Mouse (Mus musculus): Measurements from ENCODE around the gene Gfer. TPM values are rescaled to one million over a fixed set of nuclear protein-coding genes. Genes with fewer than 3 reads are reported as not detected.

The Gfer gene
- total and polyA plus RNA-seq, 3 experiments, result 15.7 to 149 (median 34.1) TPM

DNA sequence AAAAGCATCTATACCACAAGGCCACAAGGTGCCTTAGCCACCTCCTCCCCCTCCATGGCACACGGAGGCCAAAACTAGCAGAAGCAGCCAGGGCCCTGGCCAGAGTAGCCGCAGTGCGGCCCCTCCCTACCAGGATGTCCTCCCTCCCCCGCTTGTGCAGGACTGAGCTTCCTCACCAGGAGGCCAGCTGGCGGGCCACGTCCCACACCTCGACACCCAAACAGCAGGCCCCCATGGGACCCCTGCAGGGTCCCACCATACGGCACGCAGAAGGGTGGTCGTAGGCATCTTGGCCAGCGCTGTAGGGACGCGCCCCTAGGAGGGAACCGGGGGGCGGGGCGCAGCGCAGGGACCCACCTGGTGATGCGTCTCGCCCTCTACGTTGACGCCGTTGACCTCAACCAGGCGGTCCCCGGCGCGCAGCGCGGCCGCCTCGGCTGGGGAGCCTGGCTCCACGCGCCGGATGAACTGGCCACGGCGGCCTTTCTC lies 46.3 kb downstream of the Gfer start:
- ATAC-seq (ENCODE audit: extremely low read depth, insufficient number of reproducible peaks, low FRiP score, poor library complexity, severe bottlenecking) (no peak), DNase-seq (ENCODE audit: low spot score) (no peak)
- peaks cover 86% of the 10 kb centered on the region for H3K27me3 ChIP-seq (ENCODE audit: insufficient read depth, low read length)

DNA sequence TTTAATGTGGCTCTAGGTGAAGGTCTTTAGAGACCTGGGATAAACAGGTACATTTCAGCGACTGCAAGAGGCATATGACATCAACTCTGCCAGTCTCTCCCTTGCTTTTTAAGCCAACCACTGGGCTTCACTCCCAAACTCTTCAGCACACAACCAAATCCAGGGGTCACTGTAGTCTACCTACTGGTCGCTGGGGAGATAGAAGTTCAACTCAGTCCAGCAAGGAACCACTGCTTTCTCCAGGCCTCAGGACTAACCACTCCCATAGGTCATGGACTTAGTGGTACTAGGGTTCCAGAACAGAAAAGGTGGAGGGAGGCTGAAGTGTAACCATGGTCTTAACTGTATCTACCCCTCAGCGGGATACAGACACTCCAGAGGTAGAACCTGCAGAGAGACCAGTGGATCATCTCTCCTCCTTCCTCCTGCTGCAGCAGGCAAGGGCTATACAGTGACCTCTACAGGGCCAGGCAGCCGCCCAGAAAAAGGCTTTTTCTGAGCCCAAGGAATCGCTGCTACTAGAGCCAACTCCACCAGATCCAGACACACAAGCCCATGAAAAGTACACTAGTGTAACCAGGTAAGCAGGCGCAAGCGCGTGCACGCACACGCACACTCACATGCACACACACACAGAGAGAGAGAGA lies 47.1 kb downstream of the Gfer start:
- Histone ChIP-seq H3K36me3 (replicated peaks) (no peaks in the 10 kb centered on the region), H3K27me3 (ENCODE audit: insufficient read depth, low read length) (peaks cover 87% of the 10 kb centered on the region), H3K9me3 (replicated peaks) (no peaks in the 10 kb centered on the region), H3K4me3 (ENCODE audit: low read depth, low read length) (no peak overlapping the region), H3K4me1 (ENCODE audit: insufficient read depth, low read depth, low read length) (peaks cover 13% of the 10 kb centered on the region)
- ATAC-seq (ENCODE audit: extremely low read depth, insufficient number of reproducible peaks, low FRiP score, poor library complexity, severe bottlenecking), result no peak
- TF ChIP-seq POLR2AphosphoS5 (IDR thresholded peaks at IDR 0.05; ENCODE audit: insufficient replicate concordance, low read depth, low read length), result no peak
- TF ChIP-seq GATA1 (IDR thresholded peaks at IDR 0.05; ENCODE audit: borderline replicate concordance, low read length), result no peak
- no peak for TF ChIP-seq TAL1 (conservative IDR thresholded peaks at IDR 0.05; ENCODE audit: low read depth, low read length)
- no peak for TF ChIP-seq GATA2 (IDR thresholded peaks at IDR 0.05; ENCODE audit: borderline replicate concordance, low read depth, low read length)
- TF ChIP-seq CTCF (IDR thresholded peaks at IDR 0.05; ENCODE audit: low read depth, low read length), result no peak
- no peak for DNase-seq (ENCODE audit: low spot score)

More for the DNA sequence above, 46.3 kb downstream of the Gfer start:
- no peak for TF ChIP-seq GATA2 (IDR thresholded peaks at IDR 0.05; ENCODE audit: borderline replicate concordance, low read depth, low read length)
- no peak for TF ChIP-seq GATA1 (IDR thresholded peaks at IDR 0.05; ENCODE audit: borderline replicate concordance, low read length)
- Histone ChIP-seq H3K36me3 (replicated peaks) (no peaks in the 10 kb centered on the region), H3K4me1 (ENCODE audit: insufficient read depth, low read depth, low read length) (peaks cover 10% of the 10 kb centered on the region), H3K9me3 (replicated peaks) (no peaks in the 10 kb centered on the region), H3K4me3 (ENCODE audit: low read depth, low read length) (peak overlapping the region; percentile 63; the same call in 1 of the 2 replicates)

DNA sequence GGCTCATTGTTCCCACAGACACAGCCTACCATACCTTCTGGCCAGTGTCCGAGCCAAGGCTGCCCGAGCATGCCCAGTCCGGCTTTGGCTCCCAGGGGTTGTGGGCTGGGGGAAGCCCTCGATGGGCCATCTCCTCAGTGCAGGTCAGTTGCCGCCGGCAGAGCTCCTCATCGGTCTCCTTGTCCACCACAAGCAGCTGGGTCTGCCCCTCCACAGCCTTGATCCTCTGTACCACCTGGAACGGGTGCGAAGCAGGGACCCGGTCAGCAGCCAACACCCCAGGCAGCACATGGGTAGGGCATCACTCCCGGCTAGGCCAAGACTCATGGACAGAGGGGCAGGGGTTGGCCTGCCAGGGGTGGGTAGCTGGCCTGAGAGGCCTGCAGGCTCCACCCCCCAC lies 48.5 kb downstream of the Gfer start:
- DNase-seq (ENCODE audit: low spot score) (no peak), ATAC-seq (ENCODE audit: extremely low read depth, insufficient number of reproducible peaks, low FRiP score, poor library complexity, severe bottlenecking) (no peak)
- H3K4me1 ChIP-seq (ENCODE audit: insufficient read depth, low read depth, low read length), result peaks cover 13% of the 10 kb centered on the region
- H3K27me3 ChIP-seq (ENCODE audit: insufficient read depth, low read length), result peaks cover 93% of the 10 kb centered on the region
- H3K9me3 ChIP-seq (replicated peaks), result no peaks in the 10 kb centered on the region
- no peak for TF ChIP-seq GATA2 (IDR thresholded peaks at IDR 0.05; ENCODE audit: borderline replicate concordance, low read depth, low read length)
- TF ChIP-seq GATA1 (IDR thresholded peaks at IDR 0.05; ENCODE audit: borderline replicate concordance, low read length), result no peak
- TF ChIP-seq POLR2AphosphoS5 (IDR thresholded peaks at IDR 0.05; ENCODE audit: insufficient replicate concordance, low read depth, low read length), result no peak
- TF ChIP-seq TAL1 (conservative IDR thresholded peaks at IDR 0.05; ENCODE audit: low read depth, low read length), result no peak
- no peak for TF ChIP-seq CTCF (IDR thresholded peaks at IDR 0.05; ENCODE audit: low read depth, low read length)
- H3K4me3 ChIP-seq (ENCODE audit: low read depth, low read length), result no peak overlapping the region
- H3K36me3 ChIP-seq (replicated peaks), result no peaks in the 10 kb centered on the region

DNA sequence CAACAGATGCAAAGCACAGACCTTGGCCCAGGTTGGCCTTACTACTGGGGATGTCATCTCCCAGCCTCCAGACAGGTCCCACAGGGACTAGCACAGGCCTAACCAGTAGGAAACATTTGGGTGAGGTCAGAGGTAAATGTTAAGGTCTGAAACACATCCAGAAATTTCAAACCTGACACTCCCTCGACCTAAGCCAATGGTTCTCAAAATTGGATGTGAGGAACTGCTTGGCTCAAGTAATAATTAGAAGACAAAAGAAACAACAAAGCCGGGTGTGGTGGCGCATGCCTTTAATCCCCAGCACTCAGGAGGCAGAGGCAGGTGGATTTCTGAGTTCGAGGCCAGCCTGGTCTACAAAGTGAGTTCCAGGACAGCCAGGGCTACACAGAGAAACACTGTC lies 49.6 kb downstream of the Gfer start:
- peaks cover 94% of the 10 kb centered on the region for H3K27me3 ChIP-seq (ENCODE audit: insufficient read depth, low read length)
- DNase-seq (ENCODE audit: low spot score), result no peak

DNA sequence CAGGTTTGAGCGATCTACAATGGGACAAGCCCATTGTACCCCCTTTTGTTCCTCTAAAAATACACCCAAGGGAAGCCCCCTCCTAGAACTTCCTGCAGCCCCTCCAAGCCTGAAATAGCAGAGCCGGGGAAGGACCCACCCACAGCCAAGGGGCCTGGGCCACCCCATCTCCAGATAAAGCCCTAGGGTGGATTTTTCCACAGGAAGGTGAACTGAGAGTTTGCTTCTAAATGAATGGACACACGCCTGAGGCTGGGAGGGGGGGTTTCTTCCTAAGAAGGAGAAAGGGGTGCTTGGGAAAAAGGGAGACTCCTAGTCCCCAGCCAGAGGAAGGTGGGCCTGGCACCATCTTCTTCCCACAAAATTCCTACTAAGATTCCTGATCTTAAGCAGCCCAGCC lies 50.0 kb downstream of the Gfer start:
- no peak for ATAC-seq (ENCODE audit: extremely low read depth, insufficient number of reproducible peaks, low FRiP score, poor library complexity, severe bottlenecking)

More for the DNA sequence above, 49.6 kb downstream of the Gfer start:
- ATAC-seq (ENCODE audit: extremely low read depth, insufficient number of reproducible peaks, low FRiP score, poor library complexity, severe bottlenecking), result no peak
- Histone ChIP-seq H3K4me3 (ENCODE audit: low read depth, low read length) (no peak overlapping the region), H3K4me1 (ENCODE audit: insufficient read depth, low read depth, low read length) (peaks cover 13% of the 10 kb centered on the region), H3K9me3 (replicated peaks) (no peaks in the 10 kb centered on the region), H3K36me3 (replicated peaks) (no peaks in the 10 kb centered on the region)
- no peak for TF ChIP-seq CTCF (IDR thresholded peaks at IDR 0.05; ENCODE audit: low read depth, low read length)
- no peak for TF ChIP-seq GATA1 (IDR thresholded peaks at IDR 0.05; ENCODE audit: borderline replicate concordance, low read length)
- TF ChIP-seq GATA2 (IDR thresholded peaks at IDR 0.05; ENCODE audit: borderline replicate concordance, low read depth, low read length), result no peak
- no peak for TF ChIP-seq POLR2AphosphoS5 (IDR thresholded peaks at IDR 0.05; ENCODE audit: insufficient replicate concordance, low read depth, low read length)
- no peak for TF ChIP-seq TAL1 (conservative IDR thresholded peaks at IDR 0.05; ENCODE audit: low read depth, low read length)

DNA sequence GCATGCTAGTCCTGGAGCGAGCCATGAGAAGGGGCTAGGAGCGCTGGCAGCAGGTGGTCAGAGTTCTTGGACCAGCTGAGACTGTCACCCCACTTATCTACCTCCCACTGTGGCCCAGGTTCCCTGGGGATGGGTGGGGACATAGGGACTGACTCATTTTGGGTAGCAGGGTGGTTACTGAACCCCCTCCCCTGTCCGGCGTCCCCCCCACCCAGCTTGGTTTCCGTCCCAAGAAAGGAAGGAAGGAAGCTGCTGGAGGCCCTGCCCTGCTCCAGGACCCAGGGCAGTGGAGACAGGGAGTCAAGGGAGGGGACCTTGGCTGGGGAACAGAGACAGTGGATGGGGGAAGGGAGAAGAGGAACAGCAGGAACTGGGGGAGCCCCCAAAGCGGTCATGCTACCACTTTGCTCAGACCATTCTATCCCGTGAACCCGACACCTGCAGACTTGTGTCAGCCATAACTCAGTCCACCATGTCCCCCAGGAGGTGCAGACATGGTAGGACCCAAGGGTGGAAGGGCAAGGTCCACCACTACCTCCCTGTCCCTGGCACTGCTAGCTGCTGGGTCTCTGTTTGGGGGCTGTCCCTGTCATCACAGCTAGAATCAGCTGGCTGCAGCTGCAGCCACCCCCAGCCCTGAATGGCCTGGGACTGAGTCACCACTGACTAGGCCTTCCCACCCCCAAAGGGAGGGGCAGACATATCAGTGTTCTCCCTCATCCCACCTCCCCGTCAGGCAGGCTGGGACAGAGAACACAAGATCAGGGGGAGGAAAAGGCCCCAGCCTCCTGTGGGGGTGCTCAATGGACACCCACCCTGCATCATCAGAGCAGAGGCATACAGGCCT lies 50.9 kb downstream of the Gfer start:
- DNase-seq (ENCODE audit: low spot score) (no peak), ATAC-seq (ENCODE audit: extremely low read depth, insufficient number of reproducible peaks, low FRiP score, poor library complexity, severe bottlenecking) (no peak)
- H3K4me3 ChIP-seq (ENCODE audit: low read depth, low read length), result no peak overlapping the region
- TF ChIP-seq TAL1 (conservative IDR thresholded peaks at IDR 0.05; ENCODE audit: low read depth, low read length) (no peak), GATA2 (IDR thresholded peaks at IDR 0.05; ENCODE audit: borderline replicate concordance, low read depth, low read length) (no peak), GATA1 (IDR thresholded peaks at IDR 0.05; ENCODE audit: borderline replicate concordance, low read length) (no peak), CTCF (IDR thresholded peaks at IDR 0.05; ENCODE audit: low read depth, low read length) (no peak), POLR2AphosphoS5 (IDR thresholded peaks at IDR 0.05; ENCODE audit: insufficient replicate concordance, low read depth, low read length) (no peak)
- peaks cover 10% of the 10 kb centered on the region; the same call in 1 of the 2 replicates for H3K4me1 ChIP-seq (ENCODE audit: insufficient read depth, low read depth, low read length)
- no peaks in the 10 kb centered on the region for H3K36me3 ChIP-seq (replicated peaks)
- H3K9me3 ChIP-seq (replicated peaks), result no peaks in the 10 kb centered on the region
- H3K27me3 ChIP-seq (ENCODE audit: insufficient read depth, low read length), result peaks cover 81% of the 10 kb centered on the region

More for the DNA sequence above, 50.0 kb downstream of the Gfer start:
- peaks cover 90% of the 10 kb centered on the region for H3K27me3 ChIP-seq (ENCODE audit: insufficient read depth, low read length)
- no peaks in the 10 kb centered on the region for H3K36me3 ChIP-seq (replicated peaks)
- no peak for DNase-seq (ENCODE audit: low spot score)
- TF ChIP-seq TAL1 (conservative IDR thresholded peaks at IDR 0.05; ENCODE audit: low read depth, low read length), result no peak
- no peak for TF ChIP-seq GATA1 (IDR thresholded peaks at IDR 0.05; ENCODE audit: borderline replicate concordance, low read length)
- TF ChIP-seq POLR2AphosphoS5 (IDR thresholded peaks at IDR 0.05; ENCODE audit: insufficient replicate concordance, low read depth, low read length), result no peak
- no peak for TF ChIP-seq CTCF (IDR thresholded peaks at IDR 0.05; ENCODE audit: low read depth, low read length)
- no peak for TF ChIP-seq GATA2 (IDR thresholded peaks at IDR 0.05; ENCODE audit: borderline replicate concordance, low read depth, low read length)
- H3K9me3 ChIP-seq (replicated peaks), result no peaks in the 10 kb centered on the region
- no peak overlapping the region for H3K4me3 ChIP-seq (ENCODE audit: low read depth, low read length)
- peaks cover 13% of the 10 kb centered on the region for H3K4me1 ChIP-seq (ENCODE audit: insufficient read depth, low read depth, low read length)
